Mouse (Mus musculus): Measurements from ENCODE around the gene Tcf7l2. TPM values are rescaled to one million over a fixed set of nuclear protein-coding genes. Genes with fewer than 3 reads are reported as not detected.
A peak's percentile ranks its signal among the peaks of the same experiment; 100 is the strongest.

Gene Tcf7l2
- total and polyA plus RNA-seq, 2 experiments from 2014 or later, result 3.0 to 38.6 TPM

GRCm38 (mm10) chr19:55845702-55846101 lies 104.1 kb downstream of the Tcf7l2 start:
- Histone ChIP-seq H3K27ac (ENCODE audit: low read depth) (no peak overlapping the region), H3K9ac (replicated peaks; ENCODE audit: low read depth, low read length) (no peak overlapping the region), H3K27me3 (ENCODE audit: control insufficient read depth, insufficient read depth, low read length) (no peaks in the 10 kb centered on the region), H3K4me1 (ENCODE audit: control insufficient read depth, insufficient read depth) (peaks cover 35% of the 10 kb centered on the region), H3K36me3 (replicated peaks; ENCODE audit: control insufficient read depth, insufficient read depth, low read length) (no peaks in the 10 kb centered on the region), H3K4me3 (ENCODE audit: low read depth, low read length) (no peak overlapping the region), H3K4me2 (ENCODE audit: low read depth, low read length) (no peak overlapping the region), H3K9me3 (replicated peaks; ENCODE audit: control insufficient read depth, low read length) (no peaks in the 10 kb centered on the region)
- no peak for DNase-seq (ENCODE audit: low spot score)
- TF ChIP-seq EP300 (IDR thresholded peaks at IDR 0.05; ENCODE audit: low read depth), result no peak
- TF ChIP-seq CTCF (IDR thresholded peaks at IDR 0.05; ENCODE audit: low read depth), result no peak
- 75% methylated on average over 2 of the region's 2 CpGs for WGBS
- no peak for ATAC-seq (ENCODE audit: insufficient read depth, low read depth)

DNA sequence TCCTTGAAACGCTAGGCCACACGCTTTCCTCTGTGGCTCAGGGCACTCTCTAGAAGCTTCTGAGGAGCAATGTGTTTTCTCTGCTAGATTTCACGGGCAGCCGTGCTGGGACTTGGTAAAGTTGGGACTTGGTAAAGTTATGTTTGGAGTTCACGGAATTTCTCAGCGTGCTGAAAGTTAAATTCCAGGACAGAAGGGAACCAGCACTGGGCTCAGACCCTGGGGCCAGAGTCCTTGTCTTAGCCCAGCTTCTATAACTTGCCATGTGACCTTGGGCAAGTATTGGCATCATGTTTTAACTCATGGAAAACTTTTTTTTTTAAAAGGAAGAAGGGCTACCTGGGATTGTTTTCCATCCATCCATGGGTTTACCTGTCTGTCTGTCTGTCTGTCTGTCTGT lies 104.6 kb downstream of the Tcf7l2 start:
- H3K4me1 ChIP-seq (ENCODE audit: control insufficient read depth, insufficient read depth), result peaks cover 39% of the 10 kb centered on the region
- no peak overlapping the region for H3K4me2 ChIP-seq (ENCODE audit: low read depth, low read length)
- H3K9me3 ChIP-seq (replicated peaks; ENCODE audit: control insufficient read depth, low read length), result no peaks in the 10 kb centered on the region
- DNase-seq (ENCODE audit: low spot score) (no peak), ATAC-seq (ENCODE audit: insufficient read depth, low read depth) (no peak)
- H3K4me3 ChIP-seq (ENCODE audit: low read depth, low read length), result no peak overlapping the region
- no peaks in the 10 kb centered on the region for H3K36me3 ChIP-seq (replicated peaks; ENCODE audit: control insufficient read depth, insufficient read depth, low read length)
- no peak overlapping the region for H3K27ac ChIP-seq (ENCODE audit: low read depth)
- no peak for TF ChIP-seq EP300 (IDR thresholded peaks at IDR 0.05; ENCODE audit: low read depth)
- TF ChIP-seq CTCF (IDR thresholded peaks at IDR 0.05; ENCODE audit: low read depth), result no peak
- H3K9ac ChIP-seq (replicated peaks; ENCODE audit: low read depth, low read length), result no peak overlapping the region
- H3K27me3 ChIP-seq (ENCODE audit: control insufficient read depth, insufficient read depth, low read length), result no peaks in the 10 kb centered on the region
- WGBS, result 61% methylated on average over 6 of the region's 6 CpGs

- DNase-seq (ENCODE audit: low spot score) (no peak), ATAC-seq (ENCODE audit: insufficient read depth, low read depth) (no peak)
- no peak for TF ChIP-seq EP300 (IDR thresholded peaks at IDR 0.05; ENCODE audit: low read depth)
- TF ChIP-seq CTCF (IDR thresholded peaks at IDR 0.05; ENCODE audit: low read depth), result no peak
- H3K9ac ChIP-seq (replicated peaks; ENCODE audit: low read depth, low read length), result no peak overlapping the region
- H3K4me3 ChIP-seq (ENCODE audit: low read depth, low read length), result no peak overlapping the region
- H3K27me3 ChIP-seq (ENCODE audit: control insufficient read depth, insufficient read depth, low read length), result no peaks in the 10 kb centered on the region
- peaks cover 39% of the 10 kb centered on the region for H3K4me1 ChIP-seq (ENCODE audit: control insufficient read depth, insufficient read depth)
- H3K4me2 ChIP-seq (ENCODE audit: low read depth, low read length), result no peak overlapping the region
- H3K36me3 ChIP-seq (replicated peaks; ENCODE audit: control insufficient read depth, insufficient read depth, low read length), result no peaks in the 10 kb centered on the region
- no peaks in the 10 kb centered on the region for H3K9me3 ChIP-seq (replicated peaks; ENCODE audit: control insufficient read depth, low read length)
- H3K27ac ChIP-seq (ENCODE audit: low read depth), result no peak overlapping the region
- WGBS, result 60% methylated on average over 4 of the region's 4 CpGs
Measured at GRCm38 (mm10) chr19:55847043-55847442, 105.4 kb downstream of the Tcf7l2 start.

DNA sequence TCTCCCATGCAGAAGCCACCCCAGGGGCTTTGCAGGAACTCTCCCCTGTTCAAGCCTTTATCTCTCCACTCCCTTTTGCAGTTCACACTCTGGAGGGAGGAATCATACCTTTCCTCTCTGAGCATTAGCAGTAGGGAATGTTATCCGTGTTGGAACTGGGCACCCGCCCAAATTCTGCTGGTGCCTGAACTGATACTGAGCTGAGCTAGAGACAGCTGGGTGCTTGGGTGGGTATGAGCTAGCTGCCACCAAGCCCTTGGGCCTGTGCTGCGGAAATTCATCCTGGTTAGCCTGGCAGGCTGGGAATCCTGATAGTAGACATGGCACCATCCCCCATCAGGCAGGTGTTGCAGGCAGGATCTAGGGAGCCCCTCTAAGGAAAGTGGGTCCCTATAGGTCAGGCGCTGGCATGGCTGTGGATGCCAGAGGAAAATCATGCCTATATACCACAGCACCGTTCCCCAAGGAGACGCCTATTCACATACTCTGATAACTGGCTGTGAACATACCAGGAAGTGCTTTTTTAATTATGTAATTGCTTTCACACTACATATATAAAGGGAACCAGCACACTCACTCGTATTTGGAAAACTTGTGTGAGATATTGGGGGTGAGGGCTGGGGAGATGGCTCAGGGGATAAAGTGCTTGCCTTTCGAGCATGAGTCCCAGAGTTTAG lies 108.9 kb downstream of the Tcf7l2 start:
- WGBS, result 31% methylated on average over 8 of the region's 8 CpGs
- peaks cover 52% of the 10 kb centered on the region for H3K4me1 ChIP-seq (ENCODE audit: control insufficient read depth, insufficient read depth)
- no peak overlapping the region for H3K4me3 ChIP-seq (ENCODE audit: low read depth, low read length)
- no peaks in the 10 kb centered on the region for H3K27me3 ChIP-seq (ENCODE audit: control insufficient read depth, insufficient read depth, low read length)
- H3K27ac ChIP-seq (ENCODE audit: low read depth), result peak overlapping the region; percentile 58
- H3K9ac ChIP-seq (replicated peaks; ENCODE audit: low read depth, low read length), result no peak overlapping the region
- no peak overlapping the region for H3K4me2 ChIP-seq (ENCODE audit: low read depth, low read length)
- no peaks in the 10 kb centered on the region for H3K9me3 ChIP-seq (replicated peaks; ENCODE audit: control insufficient read depth, low read length)
- DNase-seq (ENCODE audit: low spot score) (peak; percentile 74), ATAC-seq (ENCODE audit: insufficient read depth, low read depth) (peak; percentile 91)
- no peaks in the 10 kb centered on the region for H3K36me3 ChIP-seq (replicated peaks; ENCODE audit: control insufficient read depth, insufficient read depth, low read length)
- TF ChIP-seq EP300 (IDR thresholded peaks at IDR 0.05; ENCODE audit: low read depth) (no peak), CTCF (IDR thresholded peaks at IDR 0.05; ENCODE audit: low read depth) (no peak)

- Histone ChIP-seq H3K27ac (ENCODE audit: low read depth) (no peak overlapping the region), H3K27me3 (ENCODE audit: control insufficient read depth, insufficient read depth, low read length) (no peaks in the 10 kb centered on the region), H3K4me3 (ENCODE audit: low read depth, low read length) (no peak overlapping the region), H3K36me3 (replicated peaks; ENCODE audit: control insufficient read depth, insufficient read depth, low read length) (no peaks in the 10 kb centered on the region), H3K4me2 (ENCODE audit: low read depth, low read length) (no peak overlapping the region), H3K9ac (replicated peaks; ENCODE audit: low read depth, low read length) (no peak overlapping the region), H3K9me3 (replicated peaks; ENCODE audit: control insufficient read depth, low read length) (no peaks in the 10 kb centered on the region), H3K4me1 (ENCODE audit: control insufficient read depth, insufficient read depth) (peaks cover 51% of the 10 kb centered on the region)
- no peak for ATAC-seq (ENCODE audit: insufficient read depth, low read depth)
- DNase-seq (ENCODE audit: low spot score), result no peak
- TF ChIP-seq CTCF (IDR thresholded peaks at IDR 0.05; ENCODE audit: low read depth) (no peak), EP300 (IDR thresholded peaks at IDR 0.05; ENCODE audit: low read depth) (no peak)
- WGBS, result 71% methylated on average over 19 of the region's 19 CpGs
Measured at GRCm38 (mm10) chr19:55851498-55852324, 110.1 kb downstream of the Tcf7l2 start.

All from heart, postnatal 0 days (tissue).